Mouse (Mus musculus): ENCODE data around the gene Cntn4. TPM values are rescaled to one million over a fixed set of nuclear protein-coding genes. Genes with fewer than 3 reads are reported as not detected.

Cntn4 gene
- 10 to 100 TPM; 63.9 to 69.4 TPM for total RNA-seq (2021)
- long read RNA-seq, experiment 1, full-length matches to known transcripts = 3 of 34 reads
- long read RNA-seq, experiment 1, partial matches to known transcripts = 14 of 34 reads
- long read RNA-seq, experiment 1, other reads (novel, unspliced or antisense) = 17 of 34 reads
- long read RNA-seq, experiment 2, full-length matches to known transcripts = 1 of 25 reads
- long read RNA-seq, experiment 2, partial matches to known transcripts = 11 of 25 reads
- long read RNA-seq, experiment 2, other reads (novel, unspliced or antisense) = 13 of 25 reads

- TF ChIP-seq CTCF (IDR thresholded peaks at IDR 0.05) = no peak; the same call in none of the 2 replicates
- peak within 1 kb of the TSS; percentile 65 for H3K4me3 ChIP-seq
- DNase-seq (ENCODE audit: extremely low spot score in 1 of 2, low spot score in 2 of 2) = peak; percentile 67 to 68
- intact Hi-C loops (cut with DNase I) = loop anchor here (10.0 kb wide), 4 partner anchors 193 to 1193 kb away; no protein-coding TSS in a partner anchor
- peak within 1 kb of the TSS; percentile 94 for H3K27ac ChIP-seq
These were observed at the start of gene Cntn4 for GRCm38 (mm10) chr6:105677149-105678031. TSS of gene Cntn4 (plus strand) at chr6:105677660.

- Histone ChIP-seq H3K4me3 (no peak overlapping the region), H3K27ac (no peak overlapping the region)
- no peak for TF ChIP-seq CTCF (IDR thresholded peaks at IDR 0.05)
- intact Hi-C loops (cut with DNase I) = loop anchor here (10.0 kb wide), 4 partner anchors 189 to 1189 kb away; no protein-coding TSS in a partner anchor
- DNase-seq (ENCODE audit: extremely low spot score in 1 of 2, low spot score in 2 of 2) = no peak
These were observed 3.2 kb upstream of the Cntn4 start for GRCm38 (mm10) chr6:105674276-105674675.

GRCm38 (mm10) chr6:105675099-105675498, 2.4 kb upstream of the Cntn4 start:
- peak overlapping the region; percentile 30 for H3K4me3 ChIP-seq
- DNase-seq (ENCODE audit: extremely low spot score in 1 of 2, low spot score in 2 of 2) = peak in 1 of 2 experiments; percentile 26
- intact Hi-C loops (cut with DNase I) = loop anchor here (10.0 kb wide), 4 partner anchors 190 to 1190 kb away; no protein-coding TSS in a partner anchor
- TF ChIP-seq CTCF (IDR thresholded peaks at IDR 0.05) = no peak
- H3K27ac ChIP-seq = peak overlapping the region; percentile 56; the same call in 1 of the 2 replicates

- intact Hi-C loops (cut with DNase I) = loop anchor here (10.0 kb wide), 4 partner anchors 192 to 1192 kb away; no protein-coding TSS in a partner anchor
- H3K4me3 ChIP-seq = peak overlapping the region; percentile 65
- TF ChIP-seq CTCF (IDR thresholded peaks at IDR 0.05) = no peak
- H3K27ac ChIP-seq = peak overlapping the region; percentile 94
- no peak for DNase-seq (ENCODE audit: extremely low spot score in 1 of 2, low spot score in 2 of 2)
These were observed 823 bp upstream of the Cntn4 start for GRCm38 (mm10) chr6:105676637-105677036.

- H3K27ac ChIP-seq = peak overlapping the region; percentile 94
- intact Hi-C loops (cut with DNase I) = loop anchor here (10.0 kb wide), 4 partner anchors 194 to 1194 kb away; no protein-coding TSS in a partner anchor
- no peak for TF ChIP-seq CTCF (IDR thresholded peaks at IDR 0.05)
- no peak for DNase-seq (ENCODE audit: extremely low spot score in 1 of 2, low spot score in 2 of 2)
- H3K4me3 ChIP-seq = peak overlapping the region; percentile 65
These were observed 1.3 kb downstream of the Cntn4 start for GRCm38 (mm10) chr6:105678778-105679177.

- TF ChIP-seq CTCF (IDR thresholded peaks at IDR 0.05) = no peak
- no peak for DNase-seq (ENCODE audit: extremely low spot score in 1 of 2, low spot score in 2 of 2)
- intact Hi-C loops (cut with DNase I) = no loop called here
- Histone ChIP-seq H3K27ac (no peak overlapping the region), H3K4me3 (no peak overlapping the region)
These were observed 4.0 kb downstream of the Cntn4 start for GRCm38 (mm10) chr6:105681496-105681895.

GRCm38 (mm10) chr6:105683251-105683650, 5.8 kb downstream of the Cntn4 start:
- intact Hi-C loops (cut with DNase I) = no loop called here
- no peak for TF ChIP-seq CTCF (IDR thresholded peaks at IDR 0.05)
- Histone ChIP-seq H3K4me3 (no peak overlapping the region), H3K27ac (no peak overlapping the region)
- no peak for DNase-seq (ENCODE audit: extremely low spot score in 1 of 2, low spot score in 2 of 2)

GRCm38 (mm10) chr6:105684123-105684522, 6.7 kb downstream of the Cntn4 start:
- TF ChIP-seq CTCF (IDR thresholded peaks at IDR 0.05) = no peak
- no peak overlapping the region for H3K4me3 ChIP-seq
- intact Hi-C loops (cut with DNase I) = no loop called here
- H3K27ac ChIP-seq = no peak overlapping the region
- no peak for DNase-seq (ENCODE audit: extremely low spot score in 1 of 2, low spot score in 2 of 2)

- DNase-seq (ENCODE audit: extremely low spot score in 1 of 2, low spot score in 2 of 2) = no peak
- intact Hi-C loops (cut with DNase I) = no loop called here
- TF ChIP-seq CTCF (IDR thresholded peaks at IDR 0.05) = peak; percentile 40
- Histone ChIP-seq H3K27ac (no peak overlapping the region), H3K4me3 (no peak overlapping the region)
These were observed 10.7 kb downstream of the Cntn4 start for GRCm38 (mm10) chr6:105688195-105688594.

GRCm38 (mm10) chr6:105742026-105742425, 64.6 kb downstream of the Cntn4 start:
- no peak overlapping the region for H3K27ac ChIP-seq
- DNase-seq (ENCODE audit: extremely low spot score in 1 of 2, low spot score in 2 of 2) = no peak
- TF ChIP-seq CTCF (IDR thresholded peaks at IDR 0.05) = peak; percentile 66
- intact Hi-C loops (cut with DNase I) = no loop called here
- H3K4me3 ChIP-seq = no peak overlapping the region

- no peak overlapping the region for H3K27ac ChIP-seq
- no peak for DNase-seq (ENCODE audit: extremely low spot score in 1 of 2, low spot score in 2 of 2)
- no peak for TF ChIP-seq CTCF (IDR thresholded peaks at IDR 0.05)
- no peak overlapping the region for H3K4me3 ChIP-seq
- intact Hi-C loops (cut with DNase I) = no loop called here
These were observed 103.2 kb downstream of the Cntn4 start for GRCm38 (mm10) chr6:105780616-105781015.

- Histone ChIP-seq H3K4me3 (no peak overlapping the region), H3K27ac (no peak overlapping the region)
- intact Hi-C loops (cut with DNase I) = no loop called here
- no peak for DNase-seq (ENCODE audit: extremely low spot score in 1 of 2, low spot score in 2 of 2)
- TF ChIP-seq CTCF (IDR thresholded peaks at IDR 0.05) = peak; percentile 33
These were observed 111.0 kb downstream of the Cntn4 start for GRCm38 (mm10) chr6:105788462-105788861.

All from left cerebral cortex, adult 2 months (tissue).